Mouse (Mus musculus) ES-Bruce4 (cell line): Measurements from ENCODE around the gene Ndufaf2. TPM values are rescaled to one million over a fixed set of nuclear protein-coding genes. Genes with fewer than 3 reads are reported as not detected.
A peak's percentile ranks its signal among the peaks of the same experiment; 100 is the strongest.

Source experiments
- H3K27ac ChIP-seq: 2 replicates; pipeline ENCODE4 v1.5.1; 2012; ENCODE audit warnings: low read length, inconsistent platforms; ENCODE audit not compliant: insufficient read depth
- H3K27me3 ChIP-seq: 2 replicates; pipeline ENCODE4 v1.6.1; 2012; ENCODE audit warnings: mild to moderate bottlenecking, low read length, inconsistent platforms; ENCODE audit not compliant: control insufficient read depth, poor library complexity, insufficient read depth, severe bottlenecking
- H3K36me3 ChIP-seq: 2 replicates; pipeline ENCODE4 v1.6.1; 2012; ENCODE audit warnings: inconsistent platforms, mild to moderate bottlenecking, low read length, moderate library complexity; ENCODE audit not compliant: control insufficient read depth, poor library complexity, insufficient read depth, severe bottlenecking
- H3K4me1 ChIP-seq: one replicate; pipeline ENCODE4 v1.8.1; 2011; ENCODE audit warnings: low read length; ENCODE audit not compliant: control insufficient read depth, insufficient read depth
- H3K4me3 ChIP-seq: 2 replicates; pipeline ENCODE4 v1.5.1; 2011; ENCODE audit warnings: low read depth, mild to moderate bottlenecking, low read length
- H3K9ac ChIP-seq: 2 replicates; pipeline ENCODE4 v1.6.1; 2012; ENCODE audit warnings: low read depth, mild to moderate bottlenecking, inconsistent platforms; ENCODE audit not compliant: poor library complexity, severe bottlenecking
- H3K9me3 ChIP-seq: replicated peaks from 2 replicates; pipeline ENCODE4 v1.6.1; 2012; ENCODE audit warnings: mild to moderate bottlenecking, low read length, inconsistent platforms; ENCODE audit not compliant: control insufficient read depth, poor library complexity, insufficient read depth, severe bottlenecking
- CTCF ChIP-seq: IDR thresholded peaks from one replicate; pipeline ENCODE4 v1.8.1; 2011; ENCODE audit warnings: low read depth, low read length
- EP300 ChIP-seq: IDR thresholded peaks from 2 replicates; pipeline ENCODE4 v1.6.1; 2011; ENCODE audit warnings: low read depth, low read length; ENCODE audit not compliant: insufficient read depth
- POLR2A ChIP-seq: IDR thresholded peaks from one replicate; pipeline ENCODE4 v1.8.1; 2011; ENCODE audit warnings: low read length; ENCODE audit not compliant: insufficient read depth
- polyA plus RNA-seq: library from polyadenylated mRNA; stranded (reverse); fragments of >200 nt; gene quantifications from 2 replicates; pipeline ENCODE4 v1.2.4, GENCODE M21; 2011; ENCODE audit warnings: low read depth; ENCODE audit not compliant: missing spikeins, insufficient read depth, insufficient read length

Ndufaf2 gene
- polyA plus RNA-seq, 1 experiment: 103 TPM

GRCm38 (mm10) chr13:108170002-108170401 lies 11.6 kb upstream of the Ndufaf2 start:
- TF ChIP-seq CTCF: no peak
- no peaks in the 10 kb centered on the region for H3K9me3 ChIP-seq
- H3K36me3 ChIP-seq: peaks cover 25% of the 10 kb centered on the region
- no peaks in the 10 kb centered on the region for H3K27me3 ChIP-seq
- H3K27ac ChIP-seq: no peak overlapping the region
- no peak overlapping the region for H3K9ac ChIP-seq
- H3K4me1 ChIP-seq: no peaks in the 10 kb centered on the region
- H3K4me3 ChIP-seq: no peak overlapping the region

GRCm38 (mm10) chr13:108164621-108165020 lies 6.2 kb upstream of the Ndufaf2 start:
- H3K9ac ChIP-seq: no peak overlapping the region
- H3K36me3 ChIP-seq: peaks cover 4% of the 10 kb centered on the region
- no peak for TF ChIP-seq EP300
- no peak for TF ChIP-seq POLR2A
- TF ChIP-seq CTCF: no peak

GRCm38 (mm10) chr13:108163912-108164311 lies 5.5 kb upstream of the Ndufaf2 start:
- H3K9me3 ChIP-seq: no peaks in the 10 kb centered on the region
- peaks cover 1% of the 10 kb centered on the region for H3K4me1 ChIP-seq
- no peak for TF ChIP-seq EP300
- TF ChIP-seq CTCF: no peak
- no peak for TF ChIP-seq POLR2A
- peaks cover 4% of the 10 kb centered on the region for H3K36me3 ChIP-seq
- H3K9ac ChIP-seq: no peak overlapping the region
- no peak overlapping the region for H3K27ac ChIP-seq
- no peaks in the 10 kb centered on the region for H3K27me3 ChIP-seq
- no peak overlapping the region for H3K4me3 ChIP-seq

More at GRCm38 (mm10) chr13:108164621-108165020, 6.2 kb upstream of the Ndufaf2 start:
- peaks cover 1% of the 10 kb centered on the region for H3K4me1 ChIP-seq
- H3K27me3 ChIP-seq: no peaks in the 10 kb centered on the region
- H3K9me3 ChIP-seq: no peaks in the 10 kb centered on the region
- H3K4me3 ChIP-seq: no peak overlapping the region
- no peak overlapping the region for H3K27ac ChIP-seq

GRCm38 (mm10) chr13:108159963-108160362 lies 1.5 kb upstream of the Ndufaf2 start:
- Histone ChIP-seq H3K9ac (no peak overlapping the region), H3K9me3 (no peaks in the 10 kb centered on the region), H3K4me1 (peaks cover 1% of the 10 kb centered on the region), H3K27me3 (no peaks in the 10 kb centered on the region), H3K4me3 (no peak overlapping the region), H3K27ac (no peak overlapping the region), H3K36me3 (peaks cover 4% of the 10 kb centered on the region)
- TF ChIP-seq EP300: no peak
- TF ChIP-seq CTCF: no peak

GRCm38 (mm10) chr13:108159241-108159575 lies 785 bp upstream of the Ndufaf2 start:
- Histone ChIP-seq H3K36me3 (peaks cover 4% of the 10 kb centered on the region), H3K27me3 (no peaks in the 10 kb centered on the region), H3K9ac (peak overlapping the region; percentile 2), H3K9me3 (no peaks in the 10 kb centered on the region), H3K4me3 (peak overlapping the region; percentile 87), H3K27ac (no peak overlapping the region), H3K4me1 (peaks cover 1% of the 10 kb centered on the region)
- TF ChIP-seq EP300 (no peak), CTCF (no peak), POLR2A (no peak)

- peak overlapping the region; percentile 55 for H3K9ac ChIP-seq
- H3K27me3 ChIP-seq: no peaks in the 10 kb centered on the region
- no peak overlapping the region for H3K27ac ChIP-seq
- 0 out of 2 replicates have a peak, but pooled peaks cover 4% of the 10 kb centered on the region for H3K36me3 ChIP-seq
- H3K9me3 ChIP-seq: no peaks in the 10 kb centered on the region
- TF ChIP-seq POLR2A (no peak), CTCF (no peak), EP300 (no peak)
- peaks cover 1% of the 10 kb centered on the region for H3K4me1 ChIP-seq
- peak overlapping the region; percentile 85 for H3K4me3 ChIP-seq
Observed at GRCm38 (mm10) chr13:108157732-108158464, 525 bp downstream of the Ndufaf2 start.
